Mouse (Mus musculus) C2C12 (cell line): ENCODE data around the gene Pcsk5. TPM values are rescaled to one million over a fixed set of nuclear protein-coding genes. Genes with fewer than 3 reads are reported as not detected.

Source experiments
- H3K27me3 ChIP-seq: one replicate; pipeline ENCODE4 v1.6.1; 2011; ENCODE audit not compliant: control insufficient read depth, insufficient read depth, insufficient read length
- H3K36me3 ChIP-seq: one replicate; pipeline ENCODE4 v1.6.1; 2011; ENCODE audit not compliant: control insufficient read depth, insufficient read depth
- H3K4me3 ChIP-seq: one replicate; pipeline ENCODE4 v1.5.1; 2011; ENCODE audit warnings: mild to moderate bottlenecking, control low read depth; ENCODE audit not compliant: poor library complexity, insufficient read depth, severe bottlenecking
- H3K79me2 ChIP-seq: one replicate; pipeline ENCODE4 v1.6.1; 2011; ENCODE audit not compliant: control insufficient read depth, insufficient read depth
- H3K79me3 ChIP-seq: one replicate; pipeline ENCODE4 v1.6.1; 2011; ENCODE audit warnings: low read depth, control low read depth
- H3ac ChIP-seq: one replicate; pipeline ENCODE3; 2011; ENCODE audit warnings: low read depth; ENCODE audit not compliant: control insufficient read depth, insufficient read length
- CEBPB ChIP-seq: IDR thresholded peaks from one replicate; pipeline ENCODE4 v1.6.1; 2011; ENCODE audit warnings: low read depth, mild to moderate bottlenecking, control low read depth, moderate library complexity
- CTCF ChIP-seq: IDR thresholded peaks from one replicate; pipeline ENCODE4 v1.5.1; 2011; ENCODE audit not compliant: control insufficient read depth, insufficient read depth, insufficient read length
- FOSL1 ChIP-seq: IDR thresholded peaks from one replicate; pipeline ENCODE4 v1.8.0; 2011; ENCODE audit warnings: mild to moderate bottlenecking, low read length; ENCODE audit not compliant: poor library complexity, insufficient read depth, severe bottlenecking
- MAX ChIP-seq: IDR thresholded peaks from one replicate; pipeline ENCODE4 v1.6.1; 2011; ENCODE audit warnings: mild to moderate bottlenecking, control low read depth
- MYOD1 ChIP-seq: IDR thresholded peaks from one replicate; pipeline ENCODE4 v1.6.1; 2011; ENCODE audit warnings: low read depth; ENCODE audit not compliant: control insufficient read depth, insufficient read length
- MYOG ChIP-seq: IDR thresholded peaks from one replicate; pipeline ENCODE4 v1.6.1; 2011; ENCODE audit not compliant: control insufficient read depth, insufficient read length; ENCODE audit errors: extremely low read depth
- USF1 ChIP-seq: IDR thresholded peaks from one replicate; pipeline ENCODE4 v1.6.1; 2011; ENCODE audit warnings: low read depth, mild to moderate bottlenecking, control low read depth, moderate library complexity
- long read RNA-seq, 2 experiments: library from polyadenylated mRNA; unstranded; transcript quantifications; one replicate each; pipeline ENCODE4 v2.0.0; 2019 to 2020
- polyA plus RNA-seq: library from polyadenylated mRNA; unstranded; fragments of >200 nt; fragmentation: generic; extraction: Trizol; gene quantifications from one replicate; pipeline ENCODE4 v1.2.1, GENCODE M21; 2012; ENCODE audit warnings: missing spikeins

The Pcsk5 gene
- not detected for polyA plus RNA-seq
- long read RNA-seq, experiment 1: 0 reads
- long read RNA-seq, experiment 2: 0 reads

- TF ChIP-seq MYOD1: no peak
- TF ChIP-seq CEBPB: no peak
- no peak for TF ChIP-seq CTCF
- no peak for TF ChIP-seq FOSL1
- TF ChIP-seq MYOG: no peak
- no peak for TF ChIP-seq USF1
- TF ChIP-seq MAX: no peak
These were observed at the start of gene Pcsk5 for GRCm38 (mm10) chr19:17837471-17837859. Gene Pcsk5, minus strand, starts transcription at chr19:17837632.

GRCm38 (mm10) chr19:17875804-17876203, 38.4 kb upstream of the Pcsk5 start:
- no peaks in the 10 kb centered on the region for H3K27me3 ChIP-seq
- H3K79me3 ChIP-seq: no peaks in the 10 kb centered on the region
- H3K79me2 ChIP-seq: no peaks in the 10 kb centered on the region
- H3K36me3 ChIP-seq: no peaks in the 10 kb centered on the region
- TF ChIP-seq MYOD1 (no peak), FOSL1 (no peak), MAX (no peak), USF1 (no peak), MYOG (no peak), CEBPB (no peak), CTCF (no peak)
- no peak overlapping the region for H3K4me3 ChIP-seq
- no peak overlapping the region for H3ac ChIP-seq

More at GRCm38 (mm10) chr19:17837471-17837859, at the start of gene Pcsk5:
- Histone ChIP-seq H3K79me2 (no peaks in the 10 kb centered on the region), H3K36me3 (no peaks in the 10 kb centered on the region), H3K4me3 (no peak within 1 kb of the TSS), H3K79me3 (no peaks in the 10 kb centered on the region), H3K27me3 (no peaks in the 10 kb centered on the region), H3ac (no peak within 1 kb of the TSS)

DNA sequence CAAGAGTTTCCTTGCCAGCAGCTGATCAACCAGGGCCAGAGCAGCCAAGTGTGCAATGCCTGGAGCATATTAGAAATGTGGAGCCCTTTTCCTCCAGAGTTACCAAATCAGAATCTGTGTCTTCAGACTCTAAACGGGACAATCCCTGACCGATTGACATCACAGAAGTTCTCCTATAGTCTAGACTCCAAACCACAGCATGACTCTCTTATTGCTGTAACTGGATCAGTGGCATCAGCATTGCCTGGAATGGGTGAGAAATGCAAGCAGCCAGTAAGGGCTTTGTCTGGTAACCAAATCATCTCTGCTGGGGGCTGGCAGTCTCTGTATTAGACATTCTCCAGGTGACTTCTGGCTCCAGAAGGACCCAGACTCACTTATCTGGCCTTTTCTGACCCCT, 37.0 kb upstream of the Pcsk5 start:
- no peak overlapping the region for H3K4me3 ChIP-seq
- H3ac ChIP-seq: no peak overlapping the region
- TF ChIP-seq MYOG: no peak
- no peak for TF ChIP-seq USF1
- TF ChIP-seq FOSL1: no peak
- TF ChIP-seq MAX: no peak
- TF ChIP-seq CTCF: no peak
- no peak for TF ChIP-seq CEBPB
- no peak for TF ChIP-seq MYOD1

GRCm38 (mm10) chr19:17873755-17874154, 36.3 kb upstream of the Pcsk5 start:
- H3K79me3 ChIP-seq: no peaks in the 10 kb centered on the region
- H3K4me3 ChIP-seq: no peak overlapping the region
- no peaks in the 10 kb centered on the region for H3K27me3 ChIP-seq
- H3ac ChIP-seq: no peak overlapping the region
- H3K36me3 ChIP-seq: no peaks in the 10 kb centered on the region
- H3K79me2 ChIP-seq: no peaks in the 10 kb centered on the region
- TF ChIP-seq MAX (no peak), CEBPB (no peak), CTCF (no peak), FOSL1 (no peak), USF1 (no peak), MYOD1 (no peak), MYOG (no peak)

More for the DNA sequence above, 37.0 kb upstream of the Pcsk5 start:
- Histone ChIP-seq H3K36me3 (no peaks in the 10 kb centered on the region), H3K79me3 (no peaks in the 10 kb centered on the region), H3K27me3 (no peaks in the 10 kb centered on the region), H3K79me2 (no peaks in the 10 kb centered on the region)

DNA sequence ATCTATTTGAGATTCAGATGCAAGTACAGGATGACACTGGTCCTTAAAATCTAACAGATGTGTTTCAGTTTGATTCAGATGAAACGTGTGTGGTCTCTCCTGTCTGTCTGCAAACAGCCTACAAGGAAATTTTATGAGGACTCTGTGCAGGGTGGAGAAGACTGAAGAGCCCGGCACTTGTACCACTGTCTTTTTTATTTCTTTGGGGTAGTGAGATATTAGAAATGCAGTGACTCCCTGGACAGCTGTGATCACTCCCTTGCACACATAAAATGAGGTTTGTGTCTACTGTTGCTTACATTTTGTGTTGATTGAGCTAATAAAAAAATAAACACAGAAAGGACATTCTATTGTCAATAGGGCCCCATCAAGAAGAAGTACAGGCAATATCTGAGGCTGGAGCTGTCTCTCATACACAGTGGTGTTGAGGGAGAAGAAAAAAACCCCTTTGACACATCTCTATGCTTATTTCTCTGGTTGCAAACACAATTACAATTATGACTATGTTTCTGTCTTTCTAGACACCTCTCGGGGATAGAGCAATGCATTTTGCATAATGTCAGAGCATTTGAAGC, 29.0 kb upstream of the Pcsk5 start:
- H3K79me3 ChIP-seq: no peaks in the 10 kb centered on the region
- H3K79me2 ChIP-seq: no peaks in the 10 kb centered on the region
- H3K27me3 ChIP-seq: no peaks in the 10 kb centered on the region
- H3K36me3 ChIP-seq: no peaks in the 10 kb centered on the region
- TF ChIP-seq CEBPB (no peak), MYOG (no peak), CTCF (no peak), FOSL1 (no peak), USF1 (no peak), MYOD1 (no peak), MAX (no peak)
- no peak overlapping the region for H3ac ChIP-seq
- no peak overlapping the region for H3K4me3 ChIP-seq
